Mouse (Mus musculus) heart, postnatal 0 days (tissue): Measurements from ENCODE around the gene Galntl6.

Source experiments
- CTCF ChIP-seq: IDR thresholded peaks from 2 replicates; pipeline ENCODE4 v1.5.1; 2016; ENCODE audit warnings: antibody characterized with exemption, control low read depth, low read depth
- EP300 ChIP-seq: IDR thresholded peaks from 2 replicates; pipeline ENCODE4 v1.6.1; 2016; ENCODE audit warnings: antibody characterized with exemption, low read depth

DNA sequence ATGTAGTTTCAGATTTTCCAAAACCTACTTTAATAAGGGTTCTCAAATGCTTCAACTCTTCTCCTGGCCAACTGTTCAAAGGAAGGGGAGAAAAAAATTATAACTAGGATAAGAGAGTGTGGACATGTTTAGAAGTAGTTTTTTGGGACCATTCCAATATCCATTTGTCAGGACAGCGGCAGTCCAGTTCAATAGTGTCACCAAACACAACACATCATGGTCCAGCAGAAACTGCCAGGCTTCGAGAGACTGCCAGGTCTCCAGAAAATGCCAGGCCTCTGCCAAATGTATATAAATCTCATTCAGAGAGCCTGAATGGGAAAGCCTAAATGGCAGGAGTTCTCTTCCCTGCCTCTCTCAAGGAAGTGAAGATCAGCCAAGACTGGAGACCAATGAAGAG lies 469.7 kb downstream of the Galntl6 start:
- TF ChIP-seq CTCF (no peak), EP300 (no peak)
